Mouse (Mus musculus) bone marrow macrophage, adult 2 months (primary cell): ENCODE measurements around the gene Slco3a1.

Experiments used
- CTCF ChIP-seq: IDR thresholded peaks from 2 replicates; pipeline ENCODE4 v1.5.1; 2012; ENCODE audit warnings: low read depth, mild to moderate bottlenecking, low read length, moderate library complexity
- POLR2A ChIP-seq: IDR thresholded peaks from 2 replicates; pipeline ENCODE4 v1.6.1; 2012; ENCODE audit warnings: mild to moderate bottlenecking, low read depth, low read length, borderline replicate concordance

GRCm38 (mm10) chr7:74544306-74544705 lies 10.3 kb downstream of the Slco3a1 start:
- TF ChIP-seq CTCF, result no peak
- TF ChIP-seq POLR2A, result no peak
